Mouse (Mus musculus): ENCODE results near the gene Rnf227. TPM values are rescaled to one million over a fixed set of nuclear protein-coding genes. Genes with fewer than 3 reads are reported as not detected.

Gene Rnf227
- total and polyA plus RNA-seq, 3 experiments, result 0.21 to 0.30 TPM; not detected in 1

DNA sequence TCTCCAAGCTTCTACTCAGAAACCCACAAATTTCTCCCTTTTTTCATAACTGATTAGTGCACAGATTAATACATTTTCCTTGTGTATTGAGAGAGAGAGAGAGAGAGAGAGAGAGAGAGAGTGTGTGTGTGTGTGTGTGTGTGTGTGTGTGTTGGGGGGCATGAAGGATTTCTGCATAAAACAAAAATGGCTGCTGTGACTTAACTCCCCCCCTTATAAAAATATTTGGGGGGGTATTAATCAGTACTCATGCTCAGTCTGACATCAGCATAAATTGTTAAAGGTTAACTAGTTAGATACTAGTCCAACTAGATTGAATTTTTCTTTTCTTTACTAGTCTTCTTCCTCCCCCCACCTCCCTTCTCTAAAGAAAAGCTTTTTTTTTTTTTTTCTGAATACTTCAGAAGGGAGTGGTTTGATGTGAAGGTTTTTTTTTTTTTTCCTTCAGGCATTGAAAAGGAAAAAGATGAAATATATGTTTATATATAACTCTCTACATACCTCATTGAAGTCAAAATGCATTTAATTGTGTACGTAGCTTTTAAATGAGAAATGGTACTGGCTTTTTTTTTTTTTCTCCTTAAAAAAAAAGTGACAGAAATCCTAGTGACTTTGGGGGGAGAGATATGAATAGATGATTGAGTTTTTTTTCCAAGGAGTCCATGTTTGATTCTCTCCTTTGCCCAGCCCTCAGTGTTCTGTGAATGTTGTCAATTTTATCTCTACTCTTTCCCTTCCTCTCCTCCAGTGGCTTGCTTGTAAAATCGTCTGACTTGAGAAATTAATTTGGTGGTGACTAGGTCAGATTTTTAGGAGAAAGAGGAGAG is 29.9 kb downstream of the Rnf227 start:
- dilution Hi-C loops (cut with MboI; ENCODE audit: extremely low pct_ligation_motif_present, extremely low pct_unique_long_range_greater_than_20kb, low sequenced_read_pairs) (no loop called here), in situ Hi-C loops (cut with MboI; ENCODE audit: low pct_ligation_motif_present, low pct_unique_long_range_greater_than_20kb, low sequenced_read_pairs) (loop anchor here (5.0 kb wide), 2 partner anchors 38 to 103 kb away; no protein-coding TSS in a partner anchor)
- Histone ChIP-seq H3K27ac (ENCODE audit: insufficient read depth, low read depth) (no peak overlapping the region), H3K4me3 (replicated peaks in 1 of 3; ENCODE audit: low read depth in 2 of 3, low read length in 2 of 3, poor library complexity in 1 of 3) (no peak overlapping the region), H3K9ac (ENCODE audit: insufficient read depth, low read depth) (peak overlapping the region; percentile 100), H3K9me3 (replicated peaks; ENCODE audit: low read length) (no peaks in the 10 kb centered on the region), H3K36me3 (replicated peaks in 1 of 2; ENCODE audit: control insufficient read depth in 1 of 2, insufficient read depth in 1 of 2, low read length in 1 of 2) (peaks cover 7 to 34% of the 10 kb centered on the region in 2 experiments), H3K4me2 (ENCODE audit: insufficient read depth, low read depth, poor library complexity, severe bottlenecking) (peak overlapping the region; percentile 45), H3K4me1 (ENCODE audit: control insufficient read depth in 1 of 2, insufficient read depth in 2 of 2) (peaks cover 7 to 30% of the 10 kb centered on the region in 2 experiments), H3K79me2 (replicated peaks; ENCODE audit: control insufficient read depth, extremely low read depth, insufficient read depth, poor library complexity, severe bottlenecking) (peaks cover 3% of the 10 kb centered on the region; the same call in 1 of the 2 replicates), H3K27me3 (replicated peaks) (no peaks in the 10 kb centered on the region)
- TF ChIP-seq TCF12 (IDR thresholded peaks at IDR 0.05; ENCODE audit: low read depth, low read length), result no peak
- peak; percentile 91 for TF ChIP-seq ZNF384 (IDR thresholded peaks at IDR 0.05; ENCODE audit: low read depth, low read length)
- DNase-seq (ENCODE audit: extremely low read depth), result no peak

GRCm38 (mm10) chr11:69370817-69371215 is 30.6 kb downstream of the Rnf227 start:
- Histone ChIP-seq H3K4me1 (ENCODE audit: control insufficient read depth in 1 of 2, insufficient read depth in 2 of 2) (peaks cover 7 to 24% of the 10 kb centered on the region in 2 experiments), H3K9ac (ENCODE audit: insufficient read depth, low read depth) (no peak overlapping the region), H3K36me3 (replicated peaks in 1 of 2; ENCODE audit: control insufficient read depth in 1 of 2, insufficient read depth in 1 of 2, low read length in 1 of 2) (peaks cover 7 to 37% of the 10 kb centered on the region in 2 experiments), H3K9me3 (replicated peaks; ENCODE audit: low read length) (no peaks in the 10 kb centered on the region), H3K4me2 (ENCODE audit: insufficient read depth, low read depth, poor library complexity, severe bottlenecking) (no peak overlapping the region), H3K27ac (ENCODE audit: insufficient read depth, low read depth) (no peak overlapping the region), H3K4me3 (replicated peaks in 1 of 3; ENCODE audit: low read depth in 2 of 3, low read length in 2 of 3, poor library complexity in 1 of 3) (no peak overlapping the region), H3K79me2 (replicated peaks; ENCODE audit: control insufficient read depth, extremely low read depth, insufficient read depth, poor library complexity, severe bottlenecking) (peaks cover 3% of the 10 kb centered on the region; the same call in 1 of the 2 replicates), H3K27me3 (replicated peaks) (no peaks in the 10 kb centered on the region)
- dilution Hi-C loops (cut with MboI; ENCODE audit: extremely low pct_ligation_motif_present, extremely low pct_unique_long_range_greater_than_20kb, low sequenced_read_pairs) (no loop called here), in situ Hi-C loops (cut with MboI; ENCODE audit: low pct_ligation_motif_present, low pct_unique_long_range_greater_than_20kb, low sequenced_read_pairs) (no loop called here)
- DNase-seq (ENCODE audit: extremely low read depth), result no peak
- TF ChIP-seq MAZ (IDR thresholded peaks at IDR 0.05; ENCODE audit: low read depth, low read length) (no peak), POLR2AphosphoS2 (IDR thresholded peaks at IDR 0.05; ENCODE audit: low read depth, low read length) (no peak), ZC3H11A (IDR thresholded peaks at IDR 0.05; ENCODE audit: low read depth, low read length) (no peak), GABPA (IDR thresholded peaks at IDR 0.05; ENCODE audit: insufficient replicate concordance, low read depth, low read length) (no peak), CTCF (conservative IDR thresholded peaks at IDR 0.05 in 1 of 2, IDR thresholded peaks at IDR 0.05 in 1 of 2; ENCODE audit: low read depth in 2 of 2, low read length in 2 of 2) (no peak), ZKSCAN1 (IDR thresholded peaks at IDR 0.05; ENCODE audit: borderline replicate concordance, low read depth, low read length) (no peak), TBP (conservative IDR thresholded peaks at IDR 0.05; ENCODE audit: low read depth, low read length) (no peak), ZNF384 (IDR thresholded peaks at IDR 0.05; ENCODE audit: low read depth, low read length) (no peak), JUN (IDR thresholded peaks at IDR 0.05; ENCODE audit: insufficient read depth, low read depth, low read length) (no peak), MAX (IDR thresholded peaks at IDR 0.05; ENCODE audit: low read length) (no peak), POLR2A (IDR thresholded peaks at IDR 0.05; ENCODE audit: low read depth, low read length) (no peak), MAFK (IDR thresholded peaks at IDR 0.05; ENCODE audit: insufficient replicate concordance, low read length) (no peak), RAD21 (IDR thresholded peaks at IDR 0.05; ENCODE audit: low read depth, low read length) (no peak), ETS1 (conservative IDR thresholded peaks at IDR 0.05; ENCODE audit: low read depth, low read length) (no peak), EP300 (IDR thresholded peaks at IDR 0.05; ENCODE audit: low read length) (no peak), HCFC1 (IDR thresholded peaks at IDR 0.05; ENCODE audit: low read depth, low read length) (no peak), NRF1 (IDR thresholded peaks at IDR 0.05; ENCODE audit: low read depth, low read length) (no peak)

Measured in CH12.LX (cell line).